Mouse (Mus musculus) embryonic facial prominence, embryonic 15.5 days (tissue): Measurements from ENCODE around the gene Mapk10. TPM values are rescaled to one million over a fixed set of nuclear protein-coding genes. Genes with fewer than 3 reads are reported as not detected.
"Not testable (repeated sequence)": the region's sequence is repeated elsewhere in the genome, so short reads cannot be mapped to it uniquely, and the experiment has no call there.

Experiments used
- ATAC-seq: fragments of 200-750 bp; cut with Nextera tagmentation; 2 replicates; pipeline ENCODE4 v1.8.0; 2017; ENCODE audit warnings: low read depth, moderate TSS enrichment; ENCODE audit not compliant: insufficient number of reproducible peaks, low FRiP score, low TSS enrichment
- H3K27ac ChIP-seq: fragments of 300-500 bp; sonication (generic); replicated peaks from 2 replicates; pipeline ENCODE4 v1.5.1; 2015; ENCODE audit warnings: mild to moderate bottlenecking, inconsistent platforms
- H3K27me3 ChIP-seq: fragments of 300-500 bp; sonication (generic); 2 replicates; pipeline ENCODE4 v1.6.1; 2015; ENCODE audit warnings: inconsistent platforms
- H3K36me3 ChIP-seq: fragments of 300-500 bp; sonication (generic); 2 replicates; pipeline ENCODE4 v1.6.1; 2015; ENCODE audit warnings: mild to moderate bottlenecking, inconsistent platforms
- H3K4me1 ChIP-seq: fragments of 300-500 bp; sonication (generic); 2 replicates; pipeline ENCODE4 v1.6.1; 2015; ENCODE audit warnings: inconsistent platforms
- H3K4me2 ChIP-seq: fragments of 300-500 bp; sonication (generic); replicated peaks from 2 replicates; pipeline ENCODE4 v1.6.1; 2015; ENCODE audit warnings: mild to moderate bottlenecking, inconsistent platforms
- H3K4me3 ChIP-seq: fragments of 300-500 bp; sonication (generic); replicated peaks from 2 replicates; pipeline ENCODE4 v1.5.1; 2015; ENCODE audit warnings: mild to moderate bottlenecking, inconsistent platforms
- H3K9ac ChIP-seq: fragments of 300-500 bp; sonication (generic); 2 replicates; pipeline ENCODE4 v1.6.1; 2015; ENCODE audit warnings: inconsistent platforms
- H3K9me3 ChIP-seq: fragments of 300-500 bp; sonication (generic); replicated peaks from 2 replicates; pipeline ENCODE4 v1.6.1; 2016; ENCODE audit warnings: inconsistent platforms
- WGBS: fragments of 180-500 bp; shearing (Covaris S2); methylation state at CpG from one replicate; pipeline ENCODE4 v1.1.7; 2015; 5-methylcytosine and 5-hydroxymethylcytosine counted together
- polyA plus RNA-seq: library from polyadenylated mRNA; unstranded; fragments of >200 nt; fragmentation: Nextera tagmentation; extraction: Ambion mirVana; gene quantifications from 2 replicates; pipeline ENCODE4 v1.2.1, GENCODE M21; 2015

Mapk10 gene
- polyA plus RNA-seq, 1 experiment from 2014 or later: 4.5 TPM

DNA sequence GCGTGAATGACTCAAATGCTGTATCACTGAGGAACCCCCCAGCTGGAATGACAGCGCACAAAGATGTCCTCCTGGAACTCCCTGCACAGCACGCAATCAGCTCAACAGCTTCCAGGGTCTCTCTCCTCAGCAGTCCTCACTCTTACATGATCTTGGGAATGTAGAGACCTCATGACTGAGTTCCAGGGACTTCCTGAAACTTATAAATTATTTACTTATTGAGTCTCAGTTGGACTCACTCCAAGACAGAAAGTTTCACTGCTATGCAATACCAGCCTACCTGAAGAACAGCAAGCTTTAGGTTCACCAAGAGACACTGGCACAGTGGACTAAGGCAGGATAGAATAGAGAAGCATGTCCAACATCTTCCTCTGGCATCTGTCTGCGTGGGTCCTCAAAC, 312.8 kb downstream of the Mapk10 start:
- no peak for ATAC-seq
- no peaks in the 10 kb centered on the region for H3K9me3 ChIP-seq
- H3K4me1 ChIP-seq: no peaks in the 10 kb centered on the region
- no peak overlapping the region for H3K9ac ChIP-seq
- 90% methylated on average over 4 of the region's 4 CpGs for WGBS
- no peak overlapping the region for H3K4me3 ChIP-seq
- no peaks in the 10 kb centered on the region for H3K27me3 ChIP-seq
- no peak overlapping the region for H3K4me2 ChIP-seq
- no peak overlapping the region for H3K27ac ChIP-seq
- H3K36me3 ChIP-seq: peaks cover 3% of the 10 kb centered on the region; the same call in 1 of the 2 replicates

DNA sequence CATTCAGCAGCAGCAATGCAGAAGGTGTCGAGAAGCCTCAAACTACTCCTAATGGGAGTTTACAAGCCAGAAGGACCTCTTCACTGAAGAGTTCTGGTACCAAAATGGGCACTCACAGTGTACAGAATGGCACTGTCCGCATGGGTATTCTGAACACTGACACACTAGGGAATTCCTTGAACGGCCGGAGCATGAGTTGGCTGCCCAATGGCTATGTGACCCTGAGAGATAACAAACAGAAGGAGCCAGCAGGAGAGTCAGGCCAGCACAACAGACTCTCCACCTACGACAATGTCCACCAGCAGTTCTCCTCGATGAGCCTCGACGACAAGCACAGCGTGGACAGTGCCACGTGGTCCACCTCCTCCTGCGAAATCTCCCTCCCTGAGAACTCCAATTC, 318.9 kb downstream of the Mapk10 start:
- no peak overlapping the region for H3K4me2 ChIP-seq
- WGBS: 95% methylated on average over 11 of the region's 11 CpGs

DNA sequence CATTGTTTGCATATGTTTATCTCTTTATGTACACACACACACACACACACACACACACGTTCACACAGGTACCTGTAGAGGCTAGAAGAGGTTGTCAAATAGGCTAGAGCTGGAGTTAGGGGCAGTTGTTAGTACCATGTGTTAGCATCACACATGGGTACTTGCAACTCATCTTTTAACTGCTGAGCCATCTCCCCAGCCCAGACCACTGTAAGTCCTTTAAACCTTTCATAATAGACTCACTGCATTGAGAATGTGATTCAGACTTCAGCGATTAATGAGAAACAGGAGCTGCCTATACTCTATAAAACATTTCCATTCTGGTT, 322.0 kb downstream of the Mapk10 start:
- Histone ChIP-seq H3K4me2 (no peak overlapping the region), H3K36me3 (peaks cover 17% of the 10 kb centered on the region; the same call in 1 of the 2 replicates), H3K9me3 (no peaks in the 10 kb centered on the region), H3K27ac (no peak overlapping the region), H3K4me3 (no peak overlapping the region), H3K27me3 (no peaks in the 10 kb centered on the region), H3K4me1 (no peaks in the 10 kb centered on the region), H3K9ac (no peak overlapping the region)
- no peak for ATAC-seq
- 82% methylated on average over 2 of the region's 2 CpGs for WGBS

More for the DNA sequence above, 318.9 kb downstream of the Mapk10 start:
- Histone ChIP-seq H3K9ac (no peak overlapping the region), H3K4me1 (no peaks in the 10 kb centered on the region), H3K27me3 (no peaks in the 10 kb centered on the region), H3K27ac (no peak overlapping the region), H3K4me3 (no peak overlapping the region), H3K9me3 (no peaks in the 10 kb centered on the region), H3K36me3 (peaks cover 20% of the 10 kb centered on the region)
- no peak for ATAC-seq

DNA sequence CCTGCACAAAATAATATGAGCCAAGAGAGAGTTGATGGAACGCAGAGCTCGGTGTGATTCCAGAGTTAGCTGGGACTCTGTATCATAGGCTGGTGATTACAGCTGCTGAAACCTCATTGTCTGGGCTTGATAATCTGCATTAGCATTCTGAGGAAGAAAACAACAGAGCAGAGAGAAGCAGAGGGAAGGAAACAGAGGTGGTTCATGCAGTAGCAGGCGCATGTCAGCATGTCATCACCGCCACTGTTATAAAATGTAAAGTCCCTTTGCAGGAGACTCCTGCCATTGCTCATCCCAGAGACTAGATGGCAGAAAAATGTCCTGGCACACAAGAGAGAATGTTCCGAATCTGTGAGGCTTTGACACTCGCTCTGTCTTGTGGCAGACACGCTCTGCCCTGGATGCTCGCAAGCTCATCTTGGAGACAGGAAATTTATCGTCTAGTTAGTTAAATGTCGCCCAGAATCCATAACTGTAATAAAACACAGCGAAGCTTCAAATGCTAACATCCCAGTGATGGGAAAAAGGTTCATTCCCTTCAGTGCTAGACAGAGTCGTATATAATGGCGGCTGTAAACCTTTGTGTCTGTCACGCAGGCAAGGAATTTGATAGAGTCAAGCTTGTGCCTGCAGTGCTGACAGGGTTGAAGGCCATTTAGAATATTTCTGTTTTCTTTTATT, 322.5 kb downstream of the Mapk10 start:
- Histone ChIP-seq H3K9ac (no peak overlapping the region), H3K36me3 (peaks cover 17% of the 10 kb centered on the region; the same call in 1 of the 2 replicates), H3K27me3 (no peaks in the 10 kb centered on the region), H3K4me2 (no peak overlapping the region), H3K4me3 (no peak overlapping the region), H3K4me1 (no peaks in the 10 kb centered on the region), H3K9me3 (no peaks in the 10 kb centered on the region), H3K27ac (no peak overlapping the region)
- ATAC-seq: no peak
- WGBS: 77% methylated on average over 14 of the region's 14 CpGs

DNA sequence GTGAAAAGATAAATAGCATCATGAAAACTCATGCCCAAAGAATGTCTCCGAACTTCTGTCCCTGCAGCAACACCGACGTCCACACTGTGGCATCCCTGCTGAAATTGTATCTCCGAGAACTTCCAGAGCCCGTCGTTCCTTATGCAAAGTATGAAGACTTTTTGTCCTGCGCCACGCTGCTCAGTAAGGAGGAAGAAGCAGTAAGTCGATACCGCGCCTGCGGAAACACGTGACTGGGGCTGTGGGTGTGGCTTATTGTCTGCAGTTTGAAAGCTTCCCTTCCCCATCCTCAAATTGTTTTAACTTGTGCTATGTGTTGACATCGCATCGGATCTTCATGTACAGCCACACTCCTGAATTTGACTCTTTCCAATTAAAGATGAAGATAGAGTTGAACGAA, 335.5 kb downstream of the Mapk10 start:
- no peak overlapping the region for H3K27ac ChIP-seq
- H3K36me3 ChIP-seq: peaks cover 5% of the 10 kb centered on the region; the same call in 1 of the 2 replicates
- H3K9me3 ChIP-seq: no peaks in the 10 kb centered on the region
- ATAC-seq: no peak
- no peaks in the 10 kb centered on the region for H3K27me3 ChIP-seq
- H3K4me1 ChIP-seq: no peaks in the 10 kb centered on the region
- 63% methylated on average over 16 of the region's 16 CpGs for WGBS
- H3K4me3 ChIP-seq: no peak overlapping the region
- no peak overlapping the region for H3K9ac ChIP-seq
- no peak overlapping the region for H3K4me2 ChIP-seq

DNA sequence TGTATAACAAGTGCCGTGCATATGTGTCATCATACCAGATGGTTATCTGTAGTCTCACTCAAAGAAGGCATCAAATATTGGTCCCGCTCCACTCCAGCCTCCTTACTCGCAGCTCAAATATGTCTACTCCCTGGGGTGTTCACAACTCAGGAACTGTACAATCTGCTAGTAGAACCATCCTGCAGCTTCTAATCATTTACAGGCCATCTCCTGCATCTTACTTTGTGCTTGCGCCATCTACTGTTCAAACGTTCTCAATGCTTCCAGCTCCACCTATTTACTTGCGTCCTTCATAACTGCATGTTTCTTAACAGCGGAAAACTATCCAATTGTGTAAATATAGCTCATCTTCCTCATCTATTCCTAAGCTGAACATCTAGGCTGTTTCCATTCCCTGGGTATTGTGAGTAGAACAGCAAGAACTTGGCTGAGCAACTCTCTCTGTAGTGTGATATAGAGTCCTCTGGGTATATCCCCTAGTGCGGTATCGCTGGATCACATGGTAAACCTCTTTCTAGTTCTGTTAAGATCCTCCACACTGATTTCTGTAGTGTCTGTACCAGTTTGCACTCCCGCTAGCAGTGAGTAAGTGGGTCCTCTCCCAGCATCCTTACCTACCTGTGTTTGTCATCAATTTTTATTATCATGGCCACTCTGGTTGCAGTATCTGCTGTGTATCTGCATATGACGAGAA, 336.4 kb downstream of the Mapk10 start:
- 31% methylated on average over 11 of the region's 11 CpGs for WGBS
- no peak overlapping the region for H3K4me2 ChIP-seq
- no peak overlapping the region for H3K4me3 ChIP-seq
- no peak; the same call in 1 of the 2 replicates for ATAC-seq
- H3K9ac ChIP-seq: no peak overlapping the region
- H3K27me3 ChIP-seq: no peaks in the 10 kb centered on the region
- H3K4me1 ChIP-seq: no peaks in the 10 kb centered on the region
- 0 out of 2 replicates have a peak, but pooled peaks cover 4% of the 10 kb centered on the region for H3K36me3 ChIP-seq
- no peaks in the 10 kb centered on the region for H3K9me3 ChIP-seq
- H3K27ac ChIP-seq: no peak overlapping the region

DNA sequence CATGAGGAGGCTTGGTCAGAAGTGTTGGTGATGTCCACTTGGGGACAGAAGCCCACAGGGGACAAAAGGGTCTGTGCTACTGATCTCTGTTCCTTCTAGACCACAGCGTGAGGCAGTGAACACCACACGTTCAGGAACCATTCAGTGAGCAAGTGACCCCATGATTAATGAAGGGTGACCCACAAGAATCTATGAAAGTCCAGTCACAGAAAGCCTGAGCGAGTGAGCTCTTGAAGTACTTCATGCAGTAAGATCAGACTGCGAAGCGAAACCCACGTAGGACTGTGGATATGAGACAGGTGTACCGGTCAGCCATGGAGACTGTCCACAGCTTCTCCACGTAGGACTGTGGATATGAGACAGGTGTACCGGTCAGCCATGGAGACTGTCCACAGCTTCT, 338.1 kb downstream of the Mapk10 start:
- WGBS: 93% methylated on average over 9 of the region's 9 CpGs
- not testable (repeated sequence) for H3K9ac ChIP-seq

DNA sequence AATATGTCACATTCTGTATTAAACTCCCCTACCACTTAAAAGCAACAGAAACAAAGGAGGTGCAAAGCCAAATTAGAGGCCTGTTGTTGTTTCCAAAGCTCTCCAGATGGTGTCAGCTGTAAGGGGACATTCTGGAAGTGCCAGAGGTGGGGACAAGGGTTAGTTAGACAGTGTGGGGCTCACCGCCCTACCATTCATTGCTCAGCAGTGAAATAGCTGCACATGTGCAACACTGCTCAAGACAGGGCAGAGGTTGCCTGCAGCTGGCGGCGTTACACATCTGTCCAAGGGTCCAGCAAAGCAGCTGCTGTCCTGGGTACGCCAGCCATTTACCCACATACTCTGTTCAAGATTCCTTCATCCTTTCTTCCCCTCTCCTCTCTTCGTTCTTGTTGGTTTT, 342.9 kb downstream of the Mapk10 start:
- H3K36me3 ChIP-seq: no peaks in the 10 kb centered on the region
- no peak for ATAC-seq
- H3K4me2 ChIP-seq: no peak overlapping the region
- H3K9ac ChIP-seq: no peak overlapping the region
- H3K27ac ChIP-seq: no peak overlapping the region
- 43% methylated on average over 5 of the region's 5 CpGs for WGBS
- no peaks in the 10 kb centered on the region for H3K9me3 ChIP-seq
- H3K4me1 ChIP-seq: 0 out of 2 replicates have a peak, but pooled peaks cover 3% of the 10 kb centered on the region
- no peaks in the 10 kb centered on the region for H3K27me3 ChIP-seq
- H3K4me3 ChIP-seq: no peak overlapping the region

More for the DNA sequence above, 338.1 kb downstream of the Mapk10 start:
- not testable (repeated sequence) for H3K27ac ChIP-seq, H3K27me3 ChIP-seq, H3K36me3 ChIP-seq, H3K9me3 ChIP-seq, H3K4me2 ChIP-seq, H3K4me1 ChIP-seq, H3K4me3 ChIP-seq, ATAC-seq

DNA sequence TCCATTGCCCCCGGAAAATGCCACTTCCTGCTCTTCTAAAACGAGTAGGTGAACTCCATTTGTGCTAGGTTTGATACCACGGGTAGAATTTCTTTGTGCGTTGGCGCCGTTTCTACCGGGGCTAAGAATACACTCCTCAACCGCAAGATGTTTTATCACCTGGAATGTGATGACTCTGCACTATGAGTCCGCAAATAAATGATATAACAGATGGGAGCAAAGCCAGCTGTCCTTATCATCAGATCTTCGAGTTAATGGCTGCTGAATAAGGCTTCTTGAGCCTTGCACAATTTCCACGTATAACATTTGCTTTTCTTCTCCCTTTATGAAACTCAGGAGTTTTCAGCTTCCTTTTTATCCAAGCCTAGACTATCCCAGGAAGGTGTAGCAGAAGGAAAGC, 351.4 kb downstream of the Mapk10 start:
- Histone ChIP-seq H3K9ac (no peak overlapping the region), H3K4me2 (no peak overlapping the region), H3K4me3 (no peak overlapping the region), H3K9me3 (no peaks in the 10 kb centered on the region), H3K27ac (no peak overlapping the region), H3K36me3 (peaks cover 6% of the 10 kb centered on the region), H3K4me1 (peaks cover 8% of the 10 kb centered on the region; the same call in 1 of the 2 replicates), H3K27me3 (no peaks in the 10 kb centered on the region)
- ATAC-seq: no peak
- WGBS: 76% methylated on average over 11 of the region's 11 CpGs

DNA sequence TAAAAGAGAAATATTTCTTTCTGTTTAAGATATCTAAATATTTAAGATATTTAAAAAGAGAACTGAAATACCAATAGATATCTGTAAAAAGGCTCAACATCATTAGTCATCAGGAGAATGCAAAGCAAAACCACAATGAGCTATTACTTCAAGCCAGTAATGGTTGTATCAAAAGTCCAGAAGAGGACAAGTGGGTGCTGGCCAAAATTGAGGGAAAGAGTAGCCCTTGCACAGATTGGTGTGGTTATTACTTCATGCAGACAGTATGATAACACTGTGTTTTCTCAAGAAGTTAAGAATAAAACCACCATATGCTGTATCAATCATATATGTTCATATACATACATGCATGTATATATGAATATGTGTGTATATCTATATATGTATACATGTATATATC, 353.1 kb downstream of the Mapk10 start:
- Histone ChIP-seq H3K9me3 (no peaks in the 10 kb centered on the region), H3K4me2 (no peak overlapping the region), H3K4me1 (peaks cover 8% of the 10 kb centered on the region; the same call in 1 of the 2 replicates), H3K9ac (no peak overlapping the region), H3K27ac (no peak overlapping the region), H3K36me3 (peaks cover 6% of the 10 kb centered on the region), H3K4me3 (no peak overlapping the region), H3K27me3 (no peaks in the 10 kb centered on the region)
- ATAC-seq: no peak
